Mouse (Mus musculus): ENCODE data around the gene Hormad2.

Gene Hormad2

DNA sequence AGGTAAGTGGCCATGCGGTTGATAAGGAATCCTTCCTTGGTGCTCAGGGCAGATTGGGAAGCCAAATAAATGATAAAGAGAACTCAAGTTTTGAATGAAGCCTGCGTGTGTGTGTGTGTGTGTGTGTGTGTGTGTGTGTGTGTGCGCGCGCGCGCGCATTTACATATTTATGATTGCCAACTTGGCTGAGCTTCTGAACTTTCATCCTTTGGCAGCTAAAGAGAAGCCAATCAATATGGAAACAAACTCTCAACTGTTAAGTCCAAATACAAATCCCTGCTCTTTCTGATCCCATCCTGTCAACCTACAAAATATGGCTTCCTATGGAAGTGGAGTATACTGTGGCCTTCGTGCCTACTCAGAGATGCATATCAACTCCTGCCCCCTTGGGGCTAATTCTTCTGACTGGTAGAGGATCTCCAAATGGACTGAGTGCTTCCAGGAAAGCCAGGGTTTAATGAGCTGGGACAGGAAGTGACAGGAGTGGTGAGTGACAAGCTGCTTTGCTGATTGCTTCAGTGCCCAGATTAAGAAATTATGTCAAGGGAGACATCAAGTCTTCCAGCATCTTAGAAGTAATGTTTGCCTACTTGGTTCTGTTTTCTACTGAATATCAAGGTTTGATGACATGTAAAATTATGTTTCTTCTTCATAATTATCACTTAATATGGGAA is 5.4 kb upstream of the Hormad2 start:
- no peak for DNase-seq (ENCODE audit: low read depth, low spot score)

DNA sequence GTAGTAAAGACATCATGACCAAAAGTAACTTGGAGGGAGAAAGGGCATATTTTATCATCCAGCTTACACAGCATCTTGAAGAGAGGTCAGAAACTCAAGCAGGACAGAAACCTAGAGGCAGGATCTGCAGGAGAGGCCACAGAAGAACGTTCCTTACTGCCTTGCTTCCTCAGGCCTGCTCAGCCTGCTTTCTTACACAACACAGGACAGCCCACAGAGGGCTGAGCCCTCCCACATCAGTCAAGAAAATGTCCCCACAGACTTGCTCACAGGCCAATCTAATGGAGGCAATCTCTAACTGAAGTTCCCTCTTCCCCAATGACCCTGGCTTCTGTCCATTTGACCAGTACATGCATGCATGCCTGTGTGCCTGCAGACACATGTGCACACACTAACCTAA is 1.4 kb upstream of the Hormad2 start:
- no peak for DNase-seq (ENCODE audit: low read depth, low spot score)

DNA sequence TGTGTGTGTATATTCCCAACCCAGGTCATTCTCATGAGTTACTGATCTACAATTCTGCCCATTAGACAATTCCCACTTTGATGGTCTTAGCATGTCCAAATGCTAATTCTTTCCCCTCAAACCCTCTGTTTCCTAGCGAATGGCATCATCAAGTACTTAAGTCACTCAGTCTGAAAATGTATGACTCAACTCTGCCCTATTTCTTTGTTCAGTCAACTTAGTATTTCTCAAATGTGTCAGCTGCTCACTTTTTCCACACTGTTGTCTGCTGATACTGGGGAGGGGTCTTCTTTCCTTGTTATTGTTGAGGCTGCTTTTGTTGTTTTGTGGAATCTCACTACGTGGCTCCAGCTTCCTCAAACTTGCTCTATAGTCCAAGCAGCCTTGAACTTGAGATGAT is 2.7 kb downstream of the Hormad2 start:
- DNase-seq (ENCODE audit: low read depth, low spot score), result no peak

DNA sequence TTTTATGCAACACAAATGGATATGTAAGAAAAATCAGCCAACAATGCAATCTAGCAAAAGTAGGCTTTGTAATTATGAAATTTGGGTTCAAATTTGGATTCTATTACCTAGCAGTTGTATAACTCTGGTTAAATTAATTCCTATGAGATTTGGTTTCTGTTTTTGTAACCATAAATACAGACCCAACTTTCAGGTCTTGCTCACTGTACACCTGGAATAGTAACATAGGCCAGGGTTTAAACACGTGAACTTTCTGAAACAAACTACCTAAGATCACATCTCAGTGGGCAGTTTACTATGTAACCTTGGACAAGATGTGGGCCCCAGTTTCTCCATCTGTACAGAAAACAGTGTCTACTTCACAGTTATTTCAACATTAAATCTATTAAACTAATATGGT is 3.6 kb downstream of the Hormad2 start:
- DNase-seq (ENCODE audit: low read depth, low spot score), result no peak

DNA sequence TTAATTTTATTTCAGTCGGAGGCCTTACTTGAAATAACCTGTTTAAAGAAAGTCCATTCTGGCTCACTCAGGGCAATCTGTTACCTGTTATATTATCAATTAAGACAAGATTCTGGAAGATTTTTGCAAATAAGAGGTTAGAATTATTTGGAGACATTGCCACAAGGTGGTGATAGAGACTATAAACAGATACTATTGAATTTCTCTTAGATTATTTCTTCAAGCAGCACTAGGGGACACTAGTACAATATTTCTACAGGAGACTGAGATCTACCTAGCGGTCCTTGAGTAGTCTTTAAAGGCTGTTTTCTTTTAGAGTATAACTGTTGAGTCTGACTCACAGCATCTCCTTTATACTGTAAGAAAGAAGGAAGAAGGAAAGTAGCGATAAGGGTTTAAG is 4.3 kb downstream of the Hormad2 start:
- DNase-seq (ENCODE audit: low read depth, low spot score), result no peak

DNA sequence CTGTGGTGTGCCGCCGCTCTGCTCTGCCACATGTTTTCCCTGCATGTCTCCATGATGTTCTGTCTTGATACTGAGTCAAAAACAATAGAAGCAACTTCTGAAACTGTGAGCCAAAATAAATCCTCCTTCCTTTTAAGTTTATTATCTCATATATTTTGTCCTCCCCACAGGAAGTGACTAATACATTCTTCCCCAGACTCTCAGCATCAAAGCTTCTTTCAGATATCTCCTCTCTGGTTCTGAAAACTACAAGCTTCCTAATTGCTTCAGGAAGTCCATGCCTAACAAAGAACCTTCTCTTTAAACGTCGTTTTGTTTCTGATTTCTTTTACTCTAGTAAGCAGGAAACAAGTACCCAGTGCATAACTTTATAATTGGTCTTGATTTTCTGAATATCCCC is 6.4 kb downstream of the Hormad2 start:
- DNase-seq (ENCODE audit: low read depth, low spot score), result no peak

DNA sequence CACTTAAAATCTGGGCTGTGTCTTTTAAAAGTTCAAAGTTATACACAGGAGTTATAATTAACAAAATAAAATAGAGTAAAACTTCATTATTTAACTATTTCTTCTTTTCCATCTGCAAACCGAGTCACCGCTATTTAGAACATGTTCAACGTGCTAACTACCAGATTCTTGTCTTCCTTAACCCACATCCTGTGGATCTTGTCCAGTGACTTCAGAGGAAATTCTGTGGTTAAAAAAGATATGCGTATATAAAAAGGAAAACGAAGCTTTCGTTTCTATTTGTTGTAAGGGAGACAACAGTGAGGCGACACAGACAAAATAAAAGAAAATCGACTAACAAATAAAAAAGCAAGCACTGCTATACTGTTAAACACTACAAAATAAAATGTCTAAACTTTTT is 17.1 kb downstream of the Hormad2 start:
- no peak for DNase-seq (ENCODE audit: low read depth, low spot score)

DNA sequence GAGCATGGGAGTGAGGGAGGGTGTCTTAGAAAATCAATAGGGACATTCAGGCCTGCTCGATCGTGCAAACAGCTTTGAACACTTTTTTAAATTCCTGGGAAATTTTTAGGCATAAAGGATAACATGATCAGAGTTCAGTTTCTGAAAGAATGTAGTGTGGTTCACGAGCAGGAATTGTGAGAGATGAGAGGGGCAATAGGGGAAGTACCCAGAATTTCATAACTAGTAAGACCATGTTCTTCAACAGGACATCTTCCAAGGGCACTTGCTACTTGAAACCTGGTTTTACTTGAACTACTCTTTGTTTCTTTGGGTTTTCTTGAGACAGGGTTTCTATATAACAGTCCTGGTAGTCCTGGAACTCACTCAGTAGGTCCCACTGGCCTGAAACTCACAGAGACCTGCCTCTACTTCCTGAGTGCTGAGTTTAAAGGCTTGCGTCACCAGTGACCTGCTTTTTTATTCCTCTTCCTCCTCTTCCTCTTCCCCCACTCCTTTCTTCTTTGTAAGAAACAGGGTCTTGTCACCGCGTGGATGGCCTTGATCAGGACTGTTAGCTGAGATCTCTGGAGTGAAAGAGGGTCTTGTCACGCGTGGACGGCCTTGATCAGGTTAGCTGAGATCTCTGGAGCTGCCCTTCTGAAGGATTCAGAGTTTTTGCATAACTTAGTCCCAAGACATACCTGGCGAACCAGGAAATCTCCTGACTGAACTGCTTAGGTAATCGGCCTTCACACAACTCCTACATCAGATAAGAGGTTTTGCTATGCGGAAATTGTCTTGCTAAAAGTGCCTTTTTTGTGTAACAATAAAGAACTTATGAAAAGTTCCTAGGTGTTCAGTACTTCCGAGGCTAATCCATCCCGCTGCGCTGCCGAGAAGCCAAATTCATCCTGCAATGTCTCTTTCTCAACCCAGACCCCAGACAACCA is 18.1 kb downstream of the Hormad2 start:
- DNase-seq (ENCODE audit: low read depth, low spot score), result no peak

DNA sequence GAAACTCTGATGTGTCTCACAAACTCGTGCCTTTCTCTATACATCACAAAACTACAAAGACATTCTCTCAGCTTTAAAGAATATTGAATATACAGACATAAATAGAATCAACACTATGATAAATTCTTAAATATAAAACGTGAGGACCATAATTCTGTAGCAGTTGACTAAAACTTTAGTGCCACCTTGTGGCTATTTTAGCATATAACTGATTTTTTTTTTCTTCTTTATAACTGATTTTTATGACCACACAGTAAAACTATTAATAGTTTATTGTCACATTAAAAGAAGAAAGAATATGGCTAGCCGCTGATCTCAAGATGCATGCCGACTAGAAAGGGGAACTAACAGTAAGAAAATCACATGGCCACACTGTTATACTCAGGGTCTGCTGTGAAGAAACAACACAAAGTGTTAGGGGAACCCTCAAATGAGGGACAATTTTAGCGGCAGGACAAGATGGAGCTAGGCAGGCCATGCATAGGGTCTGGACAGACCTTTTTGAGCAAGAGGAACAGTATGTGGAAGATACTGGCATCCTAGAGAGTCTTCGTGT is 18.9 kb downstream of the Hormad2 start:
- DNase-seq (ENCODE audit: low read depth, low spot score), result peak; percentile 7

DNA sequence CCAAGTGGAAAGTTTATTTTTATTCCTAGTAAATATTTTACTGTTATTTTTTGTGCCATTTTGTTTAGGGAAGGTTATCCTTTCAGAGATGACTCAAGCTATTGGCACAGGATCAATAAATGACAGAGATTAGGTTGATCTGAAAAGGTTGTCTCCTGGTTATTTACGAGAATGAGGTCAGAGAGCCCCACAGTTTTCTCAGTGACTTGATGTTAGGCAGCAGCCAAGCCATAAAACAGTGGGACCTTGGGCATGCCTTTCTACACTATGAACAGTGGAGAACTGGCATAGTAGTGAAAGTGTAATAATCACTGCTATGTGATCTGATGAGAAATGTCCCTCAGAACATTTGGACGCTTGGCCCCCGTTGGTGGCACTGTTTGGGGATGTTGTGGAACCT is 22.9 kb downstream of the Hormad2 start:
- no peak for DNase-seq (ENCODE audit: low read depth, low spot score)

DNA sequence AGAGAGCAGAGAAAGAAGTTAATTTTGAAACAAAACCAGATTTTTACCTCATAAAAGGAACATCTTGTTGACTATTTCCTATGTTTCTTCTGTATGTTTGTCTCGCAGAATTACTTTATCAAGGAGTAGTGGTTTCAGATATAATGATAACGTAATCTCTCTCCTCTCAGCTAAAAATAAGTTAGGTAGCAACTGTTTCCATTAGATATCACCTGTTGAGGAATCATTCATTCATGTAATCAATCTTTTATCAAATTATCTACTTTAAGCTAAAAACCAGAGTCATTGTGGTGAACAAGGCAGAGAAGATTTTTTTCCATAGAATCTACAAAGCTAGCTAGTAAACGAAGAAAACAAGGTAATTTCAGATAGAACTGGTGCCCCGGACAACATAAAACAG is 28.6 kb downstream of the Hormad2 start:
- no peak for DNase-seq (ENCODE audit: low read depth, low spot score)

DNA sequence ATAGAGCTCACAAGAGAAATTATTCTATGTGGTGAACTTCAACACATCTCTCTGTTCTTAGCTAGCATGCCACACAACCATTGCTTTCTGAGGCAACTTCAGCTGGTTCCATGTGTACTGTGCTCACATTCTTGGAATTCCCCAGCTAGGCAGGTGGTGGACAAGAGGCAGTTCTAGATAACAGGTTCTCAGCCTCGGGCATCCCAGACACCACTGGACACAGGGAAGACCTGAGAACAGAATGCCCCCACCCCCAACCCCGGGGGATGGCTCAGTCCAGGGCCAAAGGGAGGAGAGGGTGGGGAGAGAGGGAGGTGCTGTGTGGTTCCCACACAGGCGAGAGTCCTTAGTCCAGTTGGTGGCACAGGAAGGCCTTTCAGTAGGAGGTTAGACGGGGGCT is 36.6 kb downstream of the Hormad2 start:
- DNase-seq (ENCODE audit: low read depth, low spot score), result peak; percentile 9

DNA sequence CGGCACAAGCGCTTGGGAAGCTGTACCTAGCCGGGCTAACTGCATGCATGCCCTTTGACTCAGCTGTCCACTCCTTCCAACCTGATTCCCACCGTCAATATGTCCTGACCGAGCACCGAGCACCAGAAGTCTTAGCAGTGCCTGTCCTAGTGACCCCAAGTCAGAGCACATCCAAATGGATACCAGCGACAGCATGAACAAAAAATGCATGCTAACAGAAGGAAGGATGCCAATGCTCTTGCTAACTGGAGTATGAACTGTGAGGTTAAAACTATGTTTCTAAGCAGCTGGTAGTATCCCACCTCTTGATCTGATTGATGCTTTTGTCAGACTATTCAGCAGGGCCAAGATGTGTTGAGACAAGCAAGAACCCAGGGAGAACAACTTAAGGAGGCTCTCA is 37.5 kb downstream of the Hormad2 start:
- no peak for DNase-seq (ENCODE audit: low read depth, low spot score)

DNA sequence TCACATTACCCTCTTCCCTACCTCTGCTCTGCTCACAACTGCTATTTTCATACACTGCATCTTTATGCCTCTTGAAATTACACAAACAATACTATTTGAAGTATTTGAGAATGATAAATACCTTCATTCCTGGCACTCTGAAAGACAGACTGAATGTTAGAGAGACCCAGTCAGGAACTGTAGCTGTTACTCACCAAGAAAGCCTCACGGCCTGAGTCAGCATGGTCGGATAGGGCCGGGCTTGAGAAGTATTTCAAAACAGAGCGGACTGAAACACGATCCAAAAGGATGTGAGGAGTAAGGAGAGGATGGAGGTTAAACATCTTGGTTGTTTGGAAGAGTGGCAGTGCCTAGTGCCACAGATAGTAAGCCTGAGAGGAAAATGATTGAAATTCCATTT is 39.7 kb downstream of the Hormad2 start:
- no peak for DNase-seq (ENCODE audit: low read depth, low spot score)

DNA sequence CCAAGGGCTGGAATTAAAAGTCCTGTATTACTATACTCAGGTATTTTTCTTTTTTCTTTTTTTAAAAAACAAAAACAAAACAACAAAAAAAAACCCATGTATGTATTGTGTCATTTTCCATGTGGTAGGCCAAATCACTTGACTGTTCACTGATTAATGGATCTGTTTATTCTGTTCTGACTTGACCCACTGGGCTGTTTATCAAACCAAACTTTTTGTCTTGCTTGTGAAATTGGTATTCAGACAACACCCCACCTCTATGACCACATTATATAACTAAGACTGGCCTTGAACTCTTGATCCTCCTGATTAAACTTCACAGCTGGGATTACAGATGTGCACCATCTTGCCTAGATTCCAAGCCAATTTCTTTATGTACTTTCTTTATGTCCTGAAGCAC is 46.7 kb downstream of the Hormad2 start:
- DNase-seq (ENCODE audit: low read depth, low spot score), result no peak

DNA sequence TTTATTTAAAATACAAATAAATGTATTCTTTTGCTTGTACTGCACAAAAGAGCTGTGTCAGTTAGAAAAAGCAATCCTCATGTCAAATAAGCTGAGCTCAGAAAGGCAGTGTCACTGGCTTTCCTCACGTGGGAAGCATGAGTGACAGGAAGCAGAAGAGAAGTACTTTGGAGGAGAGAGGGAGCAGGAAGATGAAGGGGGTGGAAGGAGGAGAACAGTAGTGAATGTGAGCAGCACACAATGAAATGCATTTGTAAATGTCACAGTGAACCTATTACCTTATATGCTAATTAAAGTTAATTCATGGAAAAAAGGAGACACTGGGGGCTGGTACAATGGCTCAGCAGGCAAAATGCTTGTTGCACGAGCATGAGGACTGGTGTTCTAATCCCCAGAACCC is 52.9 kb downstream of the Hormad2 start:
- DNase-seq (ENCODE audit: low read depth, low spot score), result no peak

DNA sequence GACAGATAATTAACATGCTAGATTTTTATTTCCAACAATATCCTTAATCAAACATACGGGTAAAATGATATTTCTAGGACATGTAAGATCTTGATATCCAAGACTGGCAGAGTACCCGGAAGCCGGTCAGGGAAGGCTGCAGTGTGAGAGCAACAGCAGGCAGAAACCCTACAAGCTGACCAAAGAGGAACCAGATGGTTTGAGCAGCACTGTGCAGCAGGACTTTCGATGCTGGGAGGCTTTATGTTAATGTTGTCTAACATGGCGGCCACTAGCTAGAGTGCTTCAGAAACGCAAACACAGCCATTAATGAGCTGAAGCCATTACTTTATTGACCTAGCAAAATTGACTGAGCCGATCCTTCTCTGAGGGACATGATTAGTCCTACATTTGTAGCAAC is 58.6 kb downstream of the Hormad2 start:
- DNase-seq (ENCODE audit: low read depth, low spot score), result no peak

DNA sequence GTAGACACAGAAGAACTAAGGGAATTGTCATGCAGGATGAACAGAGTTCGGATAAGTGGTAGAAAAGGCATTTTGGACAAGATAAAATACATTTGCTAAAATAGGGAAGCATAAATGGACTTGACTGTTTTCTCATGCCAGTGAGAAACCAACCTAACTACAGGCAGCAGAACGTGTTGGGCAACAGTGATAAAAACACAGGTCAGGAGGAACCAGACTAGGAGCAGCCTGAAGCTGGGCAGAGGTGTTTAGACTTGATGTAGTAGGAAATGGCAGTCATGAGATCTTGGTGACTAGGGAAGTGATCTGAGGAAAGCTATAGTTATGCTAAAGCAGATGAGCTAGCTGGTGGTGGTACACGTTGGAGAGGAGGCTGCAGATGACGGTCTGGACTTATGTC is 61.0 kb downstream of the Hormad2 start:
- no peak for DNase-seq (ENCODE audit: low read depth, low spot score)

DNA sequence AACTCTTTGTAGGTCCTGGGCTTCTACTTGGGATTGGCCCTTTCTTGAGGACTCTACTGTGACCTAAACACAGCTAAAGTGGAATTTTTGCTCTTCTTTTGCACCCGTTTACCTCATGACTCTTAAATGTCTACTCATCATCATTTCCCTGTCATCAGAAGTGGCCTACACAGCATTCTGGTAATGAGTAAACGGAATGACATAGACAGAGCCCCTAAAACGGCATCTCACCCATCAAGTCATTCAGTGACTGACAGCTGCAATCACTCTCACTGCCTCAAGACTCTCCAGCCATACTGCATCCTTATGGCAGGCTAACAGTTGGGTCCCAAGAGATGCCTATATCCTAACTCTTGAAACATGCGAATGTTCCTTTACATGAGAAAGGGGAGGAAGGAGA is 74.5 kb downstream of the Hormad2 start:
- no peak for DNase-seq (ENCODE audit: low read depth, low spot score)

DNA sequence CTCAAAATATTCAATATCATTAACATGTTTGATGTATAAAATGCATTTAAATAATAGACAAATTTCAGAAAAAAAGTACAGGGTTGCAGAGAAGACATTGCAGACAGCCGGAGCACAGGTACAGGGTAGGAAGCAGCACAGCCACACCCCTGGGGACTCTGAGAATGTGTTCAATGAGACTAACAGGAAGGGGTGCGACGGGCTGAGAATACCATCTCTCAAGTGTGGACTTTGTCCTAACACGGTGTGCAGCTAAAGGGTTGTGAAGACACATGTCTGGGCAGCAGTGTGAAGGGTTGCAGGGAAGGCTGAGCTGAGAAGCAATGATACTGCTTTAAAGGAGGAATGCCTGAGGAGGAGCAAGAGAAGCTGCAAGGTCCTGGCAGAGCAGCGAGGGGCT is 85.5 kb downstream of the Hormad2 start:
- DNase-seq (ENCODE audit: low read depth, low spot score), result no peak

DNA sequence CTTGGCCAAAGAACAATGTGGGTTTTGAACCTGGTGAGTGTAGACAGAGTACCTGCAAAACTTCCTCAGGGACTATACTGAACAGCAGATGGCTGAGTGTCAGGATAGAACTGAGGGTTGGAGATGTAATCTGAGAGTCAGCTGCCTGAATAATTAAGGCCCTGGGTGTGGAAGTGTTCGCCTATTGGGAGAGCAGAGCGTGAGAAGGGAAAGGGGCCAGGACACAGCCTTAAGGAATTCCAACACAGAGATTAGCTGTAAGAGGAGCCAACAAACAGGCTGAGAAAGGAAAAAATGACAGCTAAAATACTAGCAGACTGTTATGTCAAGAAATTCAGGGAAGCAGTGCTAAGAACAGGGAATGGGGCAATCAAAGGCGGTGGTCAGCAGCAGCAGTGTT is 88.3 kb downstream of the Hormad2 start:
- DNase-seq (ENCODE audit: low read depth, low spot score), result no peak

DNA sequence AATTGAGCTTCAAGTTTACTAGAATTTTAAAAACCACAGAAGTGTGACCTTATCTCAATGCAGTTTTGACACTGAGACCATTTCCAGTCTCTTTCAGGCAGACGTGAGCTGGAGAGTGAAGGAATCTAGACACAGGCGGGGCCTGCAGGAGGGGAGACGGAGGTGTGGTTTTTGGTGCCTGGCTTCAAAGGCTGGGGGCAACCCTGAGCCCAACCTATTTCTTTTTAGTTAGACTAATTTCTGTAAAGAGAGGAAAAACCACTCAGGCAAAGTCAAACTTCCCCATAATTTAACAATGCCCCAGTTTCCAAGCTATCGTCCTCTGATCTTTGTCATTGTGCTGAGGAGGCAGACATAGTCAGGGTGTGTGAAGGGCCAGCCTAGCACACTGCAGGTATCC is 97.0 kb downstream of the Hormad2 start:
- no peak for DNase-seq (ENCODE audit: low read depth, low spot score)

DNA sequence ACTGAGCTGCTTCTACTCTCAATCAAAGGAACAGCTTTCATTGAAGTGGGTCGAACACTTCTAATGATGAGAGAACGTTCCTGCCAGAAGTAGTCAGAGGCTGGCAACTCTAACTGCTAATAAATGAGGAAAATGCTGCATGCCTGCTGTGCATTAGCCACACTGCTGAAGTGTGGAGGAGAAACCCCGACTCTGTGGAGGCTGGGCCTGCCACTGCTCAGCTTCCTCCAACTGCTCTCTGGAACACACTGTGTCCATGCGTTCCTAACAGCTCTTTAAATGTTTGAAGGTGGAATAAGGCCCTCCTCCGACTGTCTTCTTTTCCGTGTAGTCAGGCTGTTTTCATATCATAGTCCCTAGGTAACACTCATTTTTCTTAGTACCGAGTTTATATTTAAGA is 98.9 kb downstream of the Hormad2 start:
- DNase-seq (ENCODE audit: low read depth, low spot score), result no peak

Measured in mesoderm, embryonic 11.5 days (tissue).